Mouse (Mus musculus) thymus, postnatal 0 days (tissue): ENCODE data around the gene Psmb6. TPM values are rescaled to one million over a fixed set of nuclear protein-coding genes. Genes with fewer than 3 reads are reported as not detected.
"Not testable (repeated sequence)": the region's sequence is repeated elsewhere in the genome, so short reads cannot be mapped to it uniquely, and the experiment has no call there.

ENCODE experiments used
- DNase-seq: peaks from one replicate; pipeline ENCODE4 v3.0.0-alpha.2; 2015; ENCODE audit warnings: low spot score
- polyA plus RNA-seq: library from polyadenylated mRNA; unstranded; fragments of >200 nt; fragmentation: Nextera tagmentation; extraction: Ambion mirVana; gene quantifications from 2 replicates; pipeline ENCODE4 v1.2.1, GENCODE M21; 2015

The Psmb6 gene
- polyA plus RNA-seq, 1 experiment from 2014 or later: 741 TPM

DNA sequence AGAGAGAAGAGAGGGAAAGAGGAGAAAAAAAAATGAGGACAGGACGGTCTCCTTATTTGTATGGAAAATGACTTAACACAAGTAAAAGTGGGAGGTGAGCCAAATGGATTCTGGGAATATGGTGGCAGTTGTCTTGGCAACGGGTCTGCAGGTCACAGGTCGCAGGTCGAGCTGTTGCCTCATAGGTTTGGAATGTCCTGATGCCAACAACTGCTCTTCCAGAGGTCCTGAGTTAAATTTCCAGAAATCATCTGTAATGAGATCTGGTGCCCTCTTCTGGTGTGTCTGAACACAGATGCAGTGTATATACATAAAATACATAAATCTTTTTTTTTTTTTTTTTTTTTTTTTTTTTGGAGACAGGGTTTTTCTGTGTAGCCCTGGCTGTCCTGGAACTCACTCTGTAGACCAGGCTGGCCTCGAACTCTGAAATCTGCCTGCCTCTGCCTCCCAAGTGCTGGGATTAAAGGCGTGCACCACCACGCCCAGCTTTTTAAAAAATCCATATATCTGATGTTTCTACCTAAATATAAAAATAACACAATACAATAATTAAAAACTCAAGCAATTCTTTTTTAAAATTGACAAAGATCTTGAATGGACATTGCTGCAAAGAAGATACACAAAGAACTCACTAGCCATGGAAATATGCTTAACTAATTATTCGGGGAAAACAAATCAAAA, 1.7 kb upstream of the Psmb6 start:
- not testable (repeated sequence) for DNase-seq

DNA sequence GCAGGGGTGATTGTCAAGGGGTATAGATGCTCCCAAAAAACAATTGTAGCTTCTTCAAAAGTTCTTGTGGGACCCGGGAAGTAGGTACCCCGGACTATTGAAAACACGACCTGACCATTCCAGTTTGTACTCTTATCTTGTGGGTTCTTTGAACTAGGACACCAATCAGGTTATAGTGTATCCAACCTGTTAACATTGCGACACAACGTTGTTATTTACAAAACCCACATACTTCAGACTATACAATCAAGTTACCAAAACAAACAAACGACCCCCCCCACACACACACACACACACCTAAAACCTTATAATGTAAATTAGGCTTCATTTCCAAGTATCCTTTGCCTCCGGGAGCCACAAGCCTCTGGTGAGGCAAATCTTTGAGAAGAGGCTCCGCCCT, 385 bp upstream of the Psmb6 start:
- DNase-seq: no peak

DNA sequence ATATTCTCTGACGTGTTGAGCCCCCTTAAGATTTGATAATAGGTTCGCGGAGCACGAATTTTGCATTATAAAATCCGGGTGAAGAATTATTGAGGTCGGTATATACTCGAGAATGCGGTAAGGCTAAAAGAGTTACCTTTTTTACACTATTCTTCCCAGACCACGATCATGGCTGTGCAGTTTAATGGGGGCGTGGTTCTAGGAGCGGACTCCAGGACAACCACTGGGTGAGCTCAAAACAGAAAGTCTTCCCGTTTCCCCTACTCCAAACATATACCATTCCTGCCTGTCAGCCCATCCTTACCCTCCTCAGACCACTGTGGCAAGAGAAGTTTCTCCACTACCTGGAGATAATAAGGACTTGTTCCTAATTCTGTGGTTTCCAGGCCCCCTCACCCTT, 559 bp downstream of the Psmb6 start:
- no peak for DNase-seq

DNA sequence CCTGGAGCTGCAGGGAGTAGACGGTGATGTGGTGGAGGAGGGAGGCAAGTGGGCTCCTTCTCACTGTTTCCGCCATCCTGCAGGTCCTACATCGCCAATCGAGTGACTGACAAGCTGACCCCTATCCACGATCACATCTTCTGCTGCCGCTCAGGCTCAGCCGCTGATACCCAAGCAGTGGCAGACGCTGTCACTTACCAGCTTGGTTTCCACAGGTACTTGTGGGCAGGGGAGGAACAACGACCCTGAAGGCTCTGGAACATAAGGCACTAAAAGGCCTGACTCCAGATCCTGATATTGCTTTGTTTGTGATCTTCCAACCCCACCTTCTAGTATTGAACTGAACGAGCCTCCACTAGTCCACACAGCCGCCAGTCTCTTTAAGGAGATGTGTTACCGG, 1.0 kb downstream of the Psmb6 start:
- DNase-seq: no peak

DNA sequence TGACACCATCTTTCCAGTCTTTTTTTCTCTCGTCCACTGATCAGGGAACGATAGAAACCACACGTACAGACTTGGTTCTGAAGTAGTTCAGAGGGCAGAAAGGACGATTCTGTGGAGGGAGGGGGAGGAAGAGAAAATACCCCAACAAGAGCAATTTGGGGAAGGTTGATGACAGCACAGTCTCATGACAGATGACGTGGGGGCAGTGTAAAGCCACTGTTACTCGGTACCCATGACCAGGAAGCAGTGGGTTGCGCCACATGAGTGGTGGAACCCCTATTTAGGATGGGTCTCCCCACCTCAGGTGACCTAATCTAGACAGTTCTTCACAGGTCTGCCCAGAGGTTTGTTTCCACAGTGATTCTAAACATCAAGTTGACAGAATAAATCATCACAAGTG, 3.4 kb downstream of the Psmb6 start:
- DNase-seq: no peak

DNA sequence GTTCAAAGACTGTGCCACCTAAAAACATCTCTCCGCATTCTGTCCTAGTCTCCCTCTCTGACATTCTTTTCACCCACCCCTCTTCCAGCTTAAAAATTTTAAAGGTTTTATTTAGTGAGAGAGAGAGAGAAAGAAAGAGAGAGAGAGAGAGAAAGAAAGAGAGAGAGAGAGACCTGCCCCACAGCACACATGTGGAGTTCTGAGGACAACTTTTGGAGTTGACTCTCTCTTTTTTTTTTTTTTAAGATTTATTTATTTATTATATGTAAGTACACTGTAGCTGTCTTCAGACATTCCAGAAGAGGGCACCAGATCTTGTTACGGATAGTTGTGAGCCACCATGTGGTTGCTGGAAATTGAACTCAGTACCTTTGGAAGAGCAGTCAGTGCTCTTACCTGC, 5.9 kb downstream of the Psmb6 start:
- DNase-seq: not testable (repeated sequence)

DNA sequence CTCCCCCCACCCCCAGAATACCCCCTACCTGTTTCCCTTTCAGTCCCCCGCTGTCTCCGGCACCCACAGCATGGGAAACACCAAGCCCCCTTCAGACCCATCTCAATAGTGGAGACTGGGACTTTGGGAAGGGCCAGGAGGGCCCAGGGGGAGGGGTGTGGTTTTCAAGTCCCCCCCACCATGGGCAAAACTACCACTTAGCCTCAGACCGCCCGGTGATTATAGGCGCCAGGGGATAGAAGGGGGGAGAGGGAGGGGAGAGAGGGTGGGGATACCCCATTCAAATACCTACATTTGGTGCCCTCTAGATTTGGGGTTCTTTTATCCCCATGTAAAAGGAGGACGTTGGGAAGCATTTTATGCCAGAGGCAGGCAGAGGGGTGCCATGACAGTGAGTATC, 7.7 kb downstream of the Psmb6 start, which contains the start of gene Gm40193:
Gene Gm40193 (minus strand): TSS at position 101 of the 400 bp plus-strand sequence.
- no peak for DNase-seq

DNA sequence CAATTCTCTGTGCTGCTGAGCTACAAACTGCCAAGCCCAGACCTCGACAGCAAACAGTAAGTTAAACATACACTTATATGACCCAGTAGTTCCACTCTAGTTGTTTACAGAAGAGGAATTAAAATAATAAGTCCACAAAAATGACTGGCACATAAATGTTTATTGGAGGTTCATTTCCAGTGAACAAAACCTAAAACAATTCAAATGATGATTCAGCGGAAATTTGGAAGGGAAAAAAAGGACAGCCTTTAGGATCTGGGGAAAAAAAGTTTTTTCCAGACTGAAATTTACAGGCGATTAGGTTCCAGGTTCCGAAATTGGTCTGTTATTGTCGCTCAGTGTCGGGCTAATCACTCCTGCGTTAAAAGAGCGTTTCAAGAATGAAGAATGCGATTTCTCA, 14.3 kb downstream of the Psmb6 start:
- DNase-seq: no peak

DNA sequence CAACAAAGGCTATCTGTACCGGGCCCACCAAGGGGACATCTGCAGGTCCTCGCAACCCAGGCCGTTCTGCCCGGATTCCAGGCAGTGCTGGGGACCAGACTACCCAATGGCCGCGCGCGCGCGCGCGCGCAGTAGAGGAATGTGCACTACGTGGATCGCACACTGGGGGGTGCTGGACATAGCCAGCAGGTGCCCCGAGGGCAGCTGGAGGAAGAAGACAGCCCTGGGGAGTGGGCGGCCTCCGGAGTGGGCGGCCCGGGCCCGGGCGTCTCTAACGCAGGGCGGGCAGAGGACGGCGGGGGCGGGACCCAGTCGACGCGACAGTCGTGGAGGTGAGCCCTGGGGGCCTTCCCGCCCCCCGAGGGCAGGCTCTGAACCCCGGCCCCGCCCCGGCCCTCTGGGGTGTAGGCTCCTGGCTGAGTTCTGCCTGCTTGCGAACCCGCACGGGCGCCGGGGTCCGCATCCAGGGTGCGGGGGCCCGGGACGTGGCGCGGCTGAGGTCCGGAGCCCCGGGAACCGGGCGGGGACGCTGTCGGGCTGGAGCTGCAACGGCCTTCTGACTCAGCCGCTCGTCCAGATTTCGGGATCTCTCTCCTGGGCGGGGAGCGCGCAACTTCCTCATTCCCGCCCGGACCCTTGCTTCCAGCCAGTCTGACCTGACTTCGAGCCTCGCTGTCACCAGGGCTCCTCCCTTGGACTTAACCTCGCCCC, 14.9 kb downstream of the Psmb6 start, which contains the start of gene Pld2:
Gene Pld2 (plus strand): TSS at position 188 of the 711 bp plus-strand sequence.
- DNase-seq: peak; percentile 84

DNA sequence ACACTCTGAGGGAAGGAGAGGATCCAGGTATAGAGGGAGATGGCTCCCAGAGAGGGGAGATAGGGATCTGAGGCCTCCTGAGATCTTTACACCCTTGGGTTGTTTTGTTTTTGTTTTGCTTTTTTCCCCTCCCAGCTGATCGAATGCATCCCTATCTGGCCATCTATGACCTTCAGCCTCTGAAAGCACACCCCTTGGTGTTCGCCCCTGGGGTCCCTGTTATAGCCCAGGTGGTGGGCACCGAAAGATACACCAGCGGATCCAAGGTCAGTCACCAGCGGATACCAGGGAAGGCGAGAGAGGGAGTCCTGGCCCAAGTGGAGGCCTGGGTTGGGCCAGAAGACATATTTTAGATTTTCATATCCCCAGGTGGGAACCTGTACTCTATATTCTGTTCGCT, 15.8 kb downstream of the Psmb6 start:
- no peak for DNase-seq

DNA sequence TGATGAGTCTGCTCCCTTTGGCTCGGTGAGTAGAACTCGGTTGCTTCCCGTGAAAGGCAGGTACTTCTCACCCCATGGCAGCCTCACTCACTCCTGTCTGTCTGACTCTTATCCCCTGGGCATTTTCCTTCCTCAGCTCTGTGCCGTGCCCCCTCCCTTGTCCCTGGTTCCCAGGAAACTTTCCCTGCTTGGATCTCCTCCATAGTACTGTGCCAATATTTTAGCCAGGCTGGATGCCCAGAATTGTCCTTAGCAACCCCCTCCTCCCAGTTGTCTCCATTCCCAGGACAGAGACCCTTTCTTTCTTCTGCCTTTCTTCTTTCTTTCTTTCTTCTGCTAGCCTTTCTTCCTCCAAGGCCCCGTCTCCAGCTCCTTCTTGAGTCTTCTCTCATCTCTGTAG, 16.2 kb downstream of the Psmb6 start:
- DNase-seq: no peak

DNA sequence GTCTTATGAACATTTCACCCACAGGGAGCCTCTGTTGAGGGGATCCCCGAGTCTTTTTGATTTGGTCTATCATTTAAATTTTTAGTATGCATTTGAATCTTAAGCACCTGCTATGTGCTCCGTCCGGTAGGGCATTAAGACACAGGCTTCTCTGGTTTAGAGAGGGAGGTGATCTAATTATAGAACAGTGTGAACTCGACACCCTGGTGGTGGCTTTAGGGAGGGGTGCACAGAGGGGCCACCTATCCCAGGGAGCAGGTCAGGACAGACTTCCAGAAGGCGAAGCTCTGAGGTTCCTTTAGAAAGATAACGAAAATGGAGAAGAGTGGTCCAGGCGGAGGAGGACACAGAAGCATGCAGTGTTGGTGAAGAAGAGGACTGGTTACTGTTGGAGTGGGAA, 19.3 kb downstream of the Psmb6 start:
- DNase-seq: no peak

DNA sequence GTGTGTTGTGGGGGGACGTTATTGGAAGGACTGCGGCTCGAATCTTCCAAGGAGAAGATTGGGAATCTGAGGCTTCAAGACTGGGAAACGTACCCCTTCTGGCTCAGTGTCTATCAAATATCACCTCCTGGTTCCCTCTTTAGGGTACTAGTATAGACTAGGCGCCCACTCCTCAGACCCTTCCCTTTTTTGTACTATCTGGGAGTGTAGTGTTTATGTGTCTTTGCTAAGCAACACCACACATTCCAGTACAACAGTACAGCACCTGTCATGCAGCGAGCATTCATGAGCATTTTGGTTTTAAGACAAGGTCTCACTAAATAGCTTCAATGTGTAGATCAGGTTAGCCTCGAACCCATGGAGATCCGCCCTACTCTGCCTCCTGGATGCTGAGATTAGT, 26.4 kb downstream of the Psmb6 start:
- DNase-seq: no peak

DNA sequence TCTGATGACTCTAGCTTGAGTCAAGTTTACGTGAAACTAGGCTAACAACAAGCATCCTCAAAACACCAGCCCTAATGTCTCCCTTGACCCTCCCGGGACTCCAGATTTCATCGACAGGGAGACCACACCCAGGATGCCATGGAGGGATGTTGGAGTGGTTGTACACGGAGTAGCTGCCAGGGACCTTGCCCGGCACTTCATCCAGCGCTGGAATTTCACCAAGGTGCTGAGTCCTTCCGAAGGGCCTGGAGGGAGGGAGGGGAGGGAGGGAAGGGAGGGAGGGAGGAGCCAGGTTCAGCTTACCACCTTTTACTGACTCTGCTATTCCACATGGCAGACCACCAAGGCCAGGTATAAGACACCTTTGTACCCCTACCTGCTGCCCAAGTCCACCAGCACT, 28.8 kb downstream of the Psmb6 start:
- no peak for DNase-seq

DNA sequence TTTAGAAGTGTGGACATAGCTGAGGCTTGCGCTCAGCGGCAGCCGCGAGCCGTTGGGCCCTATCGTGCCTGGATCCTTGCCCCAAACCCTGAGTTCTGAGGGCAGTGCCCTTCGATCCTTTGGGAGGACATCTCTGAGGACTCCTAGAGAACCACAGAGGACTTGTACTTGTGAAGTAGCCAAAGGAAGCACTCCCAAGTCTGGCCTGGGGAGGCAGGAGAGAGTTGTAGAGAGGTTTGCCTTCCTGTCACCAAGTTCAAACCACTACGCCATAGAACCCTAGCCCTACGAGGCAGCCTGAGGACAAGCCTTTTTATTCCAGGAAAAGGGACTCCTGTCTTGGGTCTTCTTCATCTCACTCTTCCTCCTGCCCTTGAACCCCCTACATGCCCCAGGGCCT, 32.4 kb downstream of the Psmb6 start:
- DNase-seq: no peak

DNA sequence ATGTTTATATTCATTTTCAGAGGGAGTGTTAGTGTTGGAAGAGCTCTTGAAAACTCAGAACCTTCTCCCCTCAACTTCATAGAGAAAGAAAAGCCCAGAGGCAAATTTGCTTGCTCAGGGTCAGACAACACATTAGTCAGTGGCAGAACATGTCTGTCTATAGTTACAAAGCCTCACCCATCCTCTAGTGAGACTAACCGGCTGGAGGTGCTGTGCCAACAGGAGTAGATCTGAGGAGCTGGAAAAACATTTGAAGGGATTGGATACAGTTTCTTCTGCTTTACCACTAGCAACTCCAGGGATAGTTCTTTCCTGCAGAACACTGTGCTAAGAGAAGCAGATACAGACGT, 36.7 kb downstream of the Psmb6 start:
- no peak for DNase-seq

DNA sequence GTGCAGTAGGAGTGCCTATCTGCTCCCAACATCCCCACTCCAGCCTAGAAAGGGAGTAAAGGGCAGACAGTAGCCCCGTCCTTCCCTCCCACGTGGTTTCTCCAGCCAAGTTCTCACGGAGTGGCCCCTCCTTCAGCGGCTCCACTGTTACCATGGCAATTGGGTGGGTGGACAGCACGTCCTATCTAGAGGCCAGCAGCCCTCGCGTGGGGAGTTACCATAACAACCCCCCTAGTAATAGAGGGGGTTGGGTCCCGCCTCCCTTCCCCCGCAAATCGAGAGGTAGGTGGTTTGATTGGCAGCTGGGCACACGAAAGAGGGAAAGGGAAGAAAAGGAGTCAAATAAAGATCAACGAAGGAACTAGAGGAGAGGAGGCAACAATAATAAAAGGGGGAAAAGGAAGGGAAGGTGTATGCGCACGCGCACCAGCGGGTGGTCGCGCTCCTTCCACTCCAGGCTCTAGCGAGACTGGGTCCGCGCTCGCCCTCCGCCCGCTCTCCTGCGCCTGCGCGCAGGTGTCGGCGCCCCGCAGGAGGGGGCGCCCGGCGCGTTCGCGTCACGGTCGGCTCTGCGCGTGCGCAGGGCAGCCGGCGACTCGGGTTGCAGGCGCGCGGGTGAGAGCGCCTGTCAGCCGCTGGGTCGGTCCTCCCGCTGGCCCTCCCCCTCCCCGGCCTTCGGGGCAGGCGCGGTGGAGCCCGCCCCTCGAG, 37.3 kb downstream of the Psmb6 start, which contains the start of gene Mink1:
Gene Mink1 (plus strand): TSS at position 595 of the 708 bp plus-strand sequence.
- DNase-seq: peak; percentile 93

DNA sequence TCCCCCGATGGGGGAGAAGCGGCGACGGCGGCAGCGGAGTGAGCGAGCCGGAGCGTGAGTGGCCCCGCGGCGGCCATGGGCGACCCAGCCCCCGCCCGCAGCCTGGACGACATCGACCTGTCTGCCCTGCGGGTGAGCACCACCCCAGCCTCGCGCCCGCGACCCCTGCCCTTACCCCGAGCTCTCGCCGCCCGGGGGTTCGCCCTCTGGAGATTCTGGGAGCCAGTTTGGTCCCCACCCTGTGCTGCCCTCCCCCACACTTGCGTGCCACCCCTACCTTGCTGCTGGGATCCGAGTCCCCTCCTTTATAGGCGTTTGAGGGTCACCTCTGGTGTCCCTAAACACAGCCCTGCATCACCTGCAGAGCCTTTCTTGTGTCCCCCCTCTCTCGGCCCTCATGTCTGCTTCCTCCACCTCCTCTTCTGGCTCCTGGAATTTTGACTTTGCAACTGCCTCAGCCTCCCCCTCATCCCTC, 37.9 kb downstream of the Psmb6 start:
- no peak for DNase-seq

DNA sequence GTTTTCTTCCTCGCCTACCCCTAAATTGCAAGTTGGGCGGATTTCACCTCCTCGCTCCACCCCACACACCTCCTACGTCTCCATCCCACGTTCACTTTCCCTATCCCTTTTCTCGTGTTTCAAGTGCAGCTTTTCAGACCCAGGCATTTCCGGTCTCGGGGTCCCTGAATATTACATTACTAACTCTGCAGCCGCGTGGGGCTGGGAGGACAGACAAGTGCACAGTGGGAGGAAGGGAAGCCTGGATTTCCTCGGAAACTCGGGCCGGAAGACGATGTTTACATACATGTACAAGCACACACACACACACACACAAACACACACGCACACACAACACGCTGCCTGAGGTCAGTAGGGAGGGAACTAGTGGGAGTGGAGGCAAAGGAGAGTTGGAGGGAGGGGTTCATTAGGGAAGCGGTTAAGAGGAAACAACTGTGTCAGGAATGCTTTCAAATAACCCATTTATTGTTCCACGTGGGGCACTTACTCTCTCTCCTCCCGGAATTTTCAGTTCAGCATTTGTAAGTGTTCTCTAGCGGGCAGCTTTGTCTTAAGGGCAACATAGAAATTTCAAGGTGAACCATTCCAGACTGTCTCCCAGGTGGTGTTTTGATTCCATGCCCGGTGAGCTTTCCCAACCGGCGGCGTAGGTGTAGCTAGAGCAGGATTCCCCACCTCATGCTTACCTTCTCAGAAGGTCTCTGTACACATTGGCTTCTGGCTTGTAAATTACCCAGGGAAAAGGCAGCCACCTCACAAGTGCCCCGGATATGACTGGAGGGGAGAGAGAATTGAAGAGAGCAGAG, 38.5 kb downstream of the Psmb6 start:
- peak; percentile 52 for DNase-seq

DNA sequence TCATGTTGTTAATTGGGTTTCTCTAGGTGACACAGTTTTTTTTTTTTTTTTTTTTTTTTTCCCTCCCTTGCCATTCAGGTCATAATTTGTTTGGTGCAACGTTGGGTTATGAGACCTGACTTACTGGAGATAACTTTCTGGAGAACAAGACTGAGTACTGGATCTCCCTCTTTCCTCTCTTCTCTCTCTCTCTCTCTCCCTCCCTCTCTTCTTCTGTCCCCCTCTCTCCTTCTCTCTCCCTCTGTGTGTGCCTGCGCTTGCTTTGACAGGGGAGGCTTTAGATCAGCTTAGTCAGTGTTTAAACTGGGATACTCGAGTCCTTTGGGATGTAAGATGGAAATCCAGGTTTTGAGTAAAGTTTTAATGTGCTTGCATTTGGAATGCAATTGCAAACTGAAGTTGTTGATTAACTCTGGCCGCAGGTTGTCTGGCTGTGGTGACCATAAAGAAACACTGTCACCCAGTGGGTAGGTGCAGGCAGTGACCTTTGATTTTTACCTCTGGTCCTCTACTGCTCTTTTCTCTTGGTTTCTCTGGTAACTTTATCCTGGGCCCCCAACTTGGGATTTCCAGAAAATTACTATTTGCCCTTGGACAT, 39.2 kb downstream of the Psmb6 start:
- DNase-seq: no peak

DNA sequence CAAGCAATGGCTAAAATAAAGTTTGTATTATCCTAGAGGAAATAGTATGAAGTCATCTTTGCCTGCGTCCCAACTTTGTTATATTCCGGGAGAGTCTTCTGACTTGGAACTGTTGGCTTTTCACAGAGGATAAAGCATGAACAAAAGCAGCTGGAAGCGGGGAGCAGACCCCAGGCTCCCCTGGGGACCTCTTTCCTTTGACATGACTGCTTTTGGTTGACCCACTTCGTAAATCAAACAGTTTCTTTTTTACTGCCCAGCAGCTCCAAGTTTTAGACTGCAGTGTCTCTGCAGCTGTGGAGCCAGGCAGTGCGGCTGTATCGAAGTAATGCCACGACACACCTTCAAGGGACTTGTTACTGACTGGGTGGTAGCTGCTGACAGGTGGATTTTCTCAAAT, 41.4 kb downstream of the Psmb6 start:
- no peak for DNase-seq
